Mouse (Mus musculus) hindbrain, embryonic 14.5 days (tissue): ENCODE measurements at regions not wholly inside any gene's neighbourhood (a gene's known extent, or its start where the extent isn't known, plus 50 kb on each side); places are given as distances from the start of the nearest gene placed in this dataset.
A peak's percentile ranks its signal among the peaks of the same experiment; 100 is the strongest.

Source experiments
- ATAC-seq: fragments of 200-750 bp; cut with Nextera tagmentation; 2 replicates; pipeline ENCODE4 v1.8.0; 2017; ENCODE audit warnings: moderate number of reproducible peaks, mild to moderate bottlenecking, moderate TSS enrichment, moderate library complexity; ENCODE audit not compliant: low FRiP score
- DNase-seq: peaks from one replicate; pipeline ENCODE4 v3.0.0-alpha.2; 2015; ENCODE audit warnings: low spot score
- H3K27ac ChIP-seq: fragments of 300-500 bp; sonication (generic); 2 replicates; pipeline ENCODE4 v1.5.1; 2014; ENCODE audit warnings: mild to moderate bottlenecking, moderate library complexity
- H3K27me3 ChIP-seq: fragments of 300-500 bp; sonication (generic); 2 replicates; pipeline ENCODE4 v1.6.1; 2014; ENCODE audit warnings: mild to moderate bottlenecking, low read length, mixed read lengths; ENCODE audit not compliant: control insufficient read depth, insufficient read depth
- H3K36me3 ChIP-seq: fragments of 300-500 bp; sonication (generic); replicated peaks from 2 replicates; pipeline ENCODE4 v1.6.1; 2014; ENCODE audit not compliant: control insufficient read depth, insufficient read depth
- H3K4me1 ChIP-seq: fragments of 300-500 bp; sonication (generic); replicated peaks from 2 replicates; pipeline ENCODE4 v1.6.1; 2014; ENCODE audit warnings: antibody characterized with exemption, low read length, mixed read lengths; ENCODE audit not compliant: control insufficient read depth, insufficient read depth
- H3K4me2 ChIP-seq: fragments of 300-500 bp; sonication (generic); replicated peaks from 2 replicates; pipeline ENCODE4 v1.6.1; 2014; ENCODE audit warnings: mild to moderate bottlenecking, moderate library complexity
- H3K4me3 ChIP-seq: fragments of 300-500 bp; sonication (generic); replicated peaks from 2 replicates; pipeline ENCODE4 v1.5.1; 2014; ENCODE audit warnings: mild to moderate bottlenecking, low read length
- H3K9ac ChIP-seq: fragments of 300-500 bp; sonication (generic); 2 replicates; pipeline ENCODE4 v1.6.1; 2014
- H3K9me3 ChIP-seq: fragments of 300-500 bp; sonication (generic); 2 replicates; pipeline ENCODE4 v1.6.1; 2016; ENCODE audit warnings: low read length; ENCODE audit not compliant: control insufficient read depth
- WGBS: fragments of 180-500 bp; shearing (Covaris S2); extraction: QIAGEN DNeasy Blood & Tissue Kit; methylation state at CpG from one replicate; pipeline ENCODE4 v1.1.7; 2014; 5-methylcytosine and 5-hydroxymethylcytosine counted together

DNA sequence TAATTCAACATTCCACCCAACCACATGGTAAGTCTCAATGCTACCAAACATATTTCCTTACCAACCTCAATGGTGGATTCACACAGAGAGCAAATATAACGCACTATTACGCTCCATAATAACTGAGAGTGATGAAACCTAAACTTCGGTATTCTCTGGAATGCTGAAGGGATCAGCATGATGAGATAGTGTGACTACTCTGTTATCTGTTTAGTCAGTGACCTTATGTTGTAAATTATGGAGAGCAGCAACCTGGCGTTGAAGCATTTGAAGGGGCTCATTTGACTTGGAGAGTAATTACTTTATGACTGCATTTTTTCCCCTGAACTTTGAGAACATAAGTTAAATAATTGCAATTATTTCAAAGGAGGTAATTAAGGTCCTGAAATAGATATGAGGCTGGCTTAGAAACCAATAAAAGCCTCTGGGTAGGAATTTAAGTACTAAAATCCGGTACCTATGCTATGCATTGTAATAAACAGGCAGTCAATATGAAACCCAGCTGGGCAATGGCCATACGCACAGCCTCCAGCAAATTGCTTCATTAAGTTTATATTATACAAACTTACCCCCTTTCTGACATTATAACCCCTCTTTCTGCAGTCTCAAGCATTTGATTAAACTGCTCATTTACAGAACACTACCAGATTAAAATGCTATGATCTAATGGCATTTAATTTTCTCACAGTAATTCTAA is 1378.9 kb upstream of the Jmjd1c start:
- Histone ChIP-seq H3K36me3 (no peaks in the 10 kb centered on the region), H3K4me2 (no peak overlapping the region), H3K4me3 (no peak overlapping the region), H3K27ac (no peak overlapping the region), H3K4me1 (no peaks in the 10 kb centered on the region), H3K9me3 (no peaks in the 10 kb centered on the region), H3K27me3 (no peaks in the 10 kb centered on the region), H3K9ac (no peak overlapping the region)
- no peak for DNase-seq
- ATAC-seq: no peak
- 82% methylated on average over 6 of the region's 6 CpGs for WGBS

DNA sequence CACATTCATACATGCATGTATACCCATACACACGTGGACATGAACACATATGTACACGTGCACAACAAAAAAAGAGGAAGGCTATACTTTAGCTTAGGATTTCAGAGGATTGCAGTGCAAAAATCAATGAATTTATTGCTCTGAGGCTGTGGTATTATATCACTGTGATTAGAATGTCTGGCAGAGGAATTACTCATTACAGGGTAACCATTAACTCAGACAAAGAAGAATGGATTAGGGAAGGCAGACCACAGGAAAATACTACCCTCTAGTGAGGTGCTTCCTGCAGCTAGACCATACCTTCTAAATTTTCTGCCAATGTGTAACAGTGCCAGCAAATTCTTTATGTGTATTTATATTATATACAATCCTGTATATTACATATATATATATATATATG is 1373.4 kb upstream of the Jmjd1c start:
- 84% methylated on average over 2 of the region's 2 CpGs for WGBS
- no peak overlapping the region for H3K9ac ChIP-seq

GRCm38 (mm10) chr10:65769451-65769850 is 1326.5 kb upstream of the Jmjd1c start:
- 43% methylated on average over 4 of the region's 4 CpGs for WGBS
- Histone ChIP-seq H3K9me3 (no peaks in the 10 kb centered on the region), H3K4me2 (no peak overlapping the region), H3K4me3 (no peak overlapping the region), H3K27ac (no peak overlapping the region), H3K4me1 (no peaks in the 10 kb centered on the region), H3K9ac (no peak overlapping the region), H3K27me3 (no peaks in the 10 kb centered on the region), H3K36me3 (no peaks in the 10 kb centered on the region)
- DNase-seq: peak; percentile 55
- no peak for ATAC-seq

More for the DNA sequence above, 1373.4 kb upstream of the Jmjd1c start:
- ATAC-seq (no peak), DNase-seq (no peak)
- Histone ChIP-seq H3K4me3 (no peak overlapping the region), H3K27me3 (no peaks in the 10 kb centered on the region), H3K36me3 (no peaks in the 10 kb centered on the region), H3K9me3 (no peaks in the 10 kb centered on the region), H3K27ac (no peak overlapping the region), H3K4me1 (no peaks in the 10 kb centered on the region), H3K4me2 (no peak overlapping the region)

GRCm38 (mm10) chr10:65771936-65772335 is 1324.0 kb upstream of the Jmjd1c start:
- H3K4me3 ChIP-seq: no peak overlapping the region
- H3K27me3 ChIP-seq: no peaks in the 10 kb centered on the region
- H3K27ac ChIP-seq: no peak overlapping the region
- H3K9ac ChIP-seq: no peak overlapping the region
- H3K4me1 ChIP-seq: no peaks in the 10 kb centered on the region
- ATAC-seq (no peak), DNase-seq (no peak)
- whole genome bisulfite sequencing: 92% methylated on average over 5 of the region's 5 CpGs
- no peaks in the 10 kb centered on the region for H3K36me3 ChIP-seq
- H3K4me2 ChIP-seq: no peak overlapping the region
- H3K9me3 ChIP-seq: no peaks in the 10 kb centered on the region

GRCm38 (mm10) chr10:65784994-65785393 is 1310.9 kb upstream of the Jmjd1c start:
- Histone ChIP-seq H3K9me3 (no peaks in the 10 kb centered on the region), H3K4me1 (no peaks in the 10 kb centered on the region), H3K27ac (no peak overlapping the region), H3K4me3 (no peak overlapping the region), H3K9ac (no peak overlapping the region), H3K36me3 (no peaks in the 10 kb centered on the region), H3K4me2 (no peak overlapping the region), H3K27me3 (no peaks in the 10 kb centered on the region)
- DNase-seq (no peak), ATAC-seq (no peak)
- WGBS: 90% methylated on average over 8 of the region's 8 CpGs
